Mouse (Mus musculus) neural tube, embryonic 11.5 days (tissue): ENCODE results near the gene Tgtp2. TPM values are rescaled to one million over a fixed set of nuclear protein-coding genes. Genes with fewer than 3 reads are reported as not detected.

Source experiments
- ATAC-seq: fragments of 200-750 bp; cut with Nextera tagmentation; 2 replicates; pipeline ENCODE4 v1.8.0; 2017; ENCODE audit warnings: moderate number of reproducible peaks, mild to moderate bottlenecking, moderate TSS enrichment, moderate library complexity; ENCODE audit not compliant: insufficient read depth, low FRiP score, low TSS enrichment
- DNase-seq: peaks from one replicate; pipeline ENCODE4 v3.0.0-alpha.2; 2015; ENCODE audit warnings: low spot score
- H3K27ac ChIP-seq: fragments of 300-500 bp; sonication (generic); 2 replicates; pipeline ENCODE4 v1.5.1; 2014; ENCODE audit warnings: low read depth, mild to moderate bottlenecking, low read length
- H3K27me3 ChIP-seq: fragments of 300-500 bp; sonication (generic); 2 replicates; pipeline ENCODE4 v1.6.1; 2014; ENCODE audit warnings: mild to moderate bottlenecking, low read length, mixed read lengths; ENCODE audit not compliant: control insufficient read depth, insufficient read depth
- H3K36me3 ChIP-seq: fragments of 300-500 bp; sonication (generic); 2 replicates; pipeline ENCODE4 v1.6.1; 2014; ENCODE audit warnings: mild to moderate bottlenecking, low read length, moderate library complexity, mixed read lengths; ENCODE audit not compliant: control insufficient read depth, insufficient read depth
- H3K4me1 ChIP-seq: fragments of 300-500 bp; sonication (generic); 2 replicates; pipeline ENCODE4 v1.6.1; 2014; ENCODE audit warnings: low read length, mixed read lengths; ENCODE audit not compliant: control insufficient read depth, insufficient read depth
- H3K4me2 ChIP-seq: fragments of 300-500 bp; sonication (generic); 2 replicates; pipeline ENCODE4 v1.6.1; 2014; ENCODE audit warnings: low read depth, mild to moderate bottlenecking, moderate library complexity
- H3K4me3 ChIP-seq: fragments of 300-500 bp; sonication (generic); 2 replicates; pipeline ENCODE4 v1.5.1; 2014; ENCODE audit warnings: low read depth, low read length
- H3K9ac ChIP-seq: fragments of 300-500 bp; sonication (generic); 2 replicates; pipeline ENCODE4 v1.6.1; 2014; ENCODE audit warnings: mild to moderate bottlenecking, low read length
- H3K9me3 ChIP-seq: fragments of 300-500 bp; sonication (generic); 2 replicates; pipeline ENCODE4 v1.6.1; 2016; ENCODE audit warnings: low read length; ENCODE audit not compliant: control insufficient read depth
- WGBS: fragments of 180-500 bp; shearing (Covaris S2); extraction: QIAGEN DNeasy Blood & Tissue Kit; methylation state at CpG from one replicate; pipeline ENCODE4 v1.1.7; 2014; 5-methylcytosine and 5-hydroxymethylcytosine counted together
- polyA plus RNA-seq: library from polyadenylated mRNA; unstranded; fragments of >200 nt; fragmentation: Nextera tagmentation; extraction: Ambion mirVana; gene quantifications from 2 replicates; pipeline ENCODE4 v1.2.1, GENCODE M21; 2014

Tgtp2 gene
- polyA plus RNA-seq, 1 experiment from 2014 or later: not detected

DNA sequence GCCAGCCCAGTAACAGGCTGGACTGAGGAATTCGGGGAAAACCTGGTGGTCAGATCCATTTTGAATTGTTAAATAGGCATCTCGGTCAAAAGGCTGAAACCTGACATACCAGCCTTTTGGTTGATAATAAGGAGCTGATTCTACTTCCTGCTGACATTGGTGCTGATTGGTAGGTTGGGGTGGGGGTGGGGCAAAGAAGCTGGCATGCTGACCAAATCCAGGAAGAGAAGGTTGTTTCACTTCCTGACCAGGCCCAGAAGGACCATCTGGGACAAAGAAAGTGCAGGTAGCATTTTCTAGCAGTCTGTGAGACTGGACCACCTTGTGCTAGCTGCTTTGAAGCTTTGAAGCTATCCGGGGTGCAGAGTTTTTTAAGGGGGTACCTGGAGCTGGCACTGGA lies 36.4 kb upstream of the Tgtp2 start:
- ATAC-seq: no peak
- H3K4me1 ChIP-seq: no peaks in the 10 kb centered on the region
- H3K36me3 ChIP-seq: no peaks in the 10 kb centered on the region
- no peak overlapping the region for H3K4me2 ChIP-seq
- H3K27me3 ChIP-seq: no peaks in the 10 kb centered on the region
- H3K9me3 ChIP-seq: no peaks in the 10 kb centered on the region
- 86% methylated on average over 3 of the region's 3 CpGs for WGBS
- DNase-seq: no peak
- no peak overlapping the region for H3K27ac ChIP-seq
- no peak overlapping the region for H3K9ac ChIP-seq
- H3K4me3 ChIP-seq: no peak overlapping the region

DNA sequence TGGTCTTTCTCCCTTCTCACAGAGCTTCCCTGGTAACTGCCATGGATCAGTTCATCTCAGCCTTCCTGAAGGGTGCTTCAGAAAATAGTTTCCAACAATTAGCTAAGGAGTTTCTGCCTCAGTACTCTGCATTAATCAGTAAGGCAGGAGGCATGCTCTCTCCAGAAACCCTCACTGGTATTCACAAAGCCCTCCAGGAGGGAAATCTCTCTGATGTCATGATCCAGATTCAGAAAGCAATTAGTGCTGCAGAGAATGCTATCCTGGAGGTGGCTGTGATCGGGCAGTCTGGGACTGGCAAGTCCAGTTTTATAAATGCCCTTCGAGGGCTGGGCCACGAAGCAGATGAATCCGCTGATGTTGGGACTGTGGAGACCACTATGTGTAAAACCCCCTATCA lies 31.4 kb upstream of the Tgtp2 start:
- Histone ChIP-seq H3K4me2 (no peak overlapping the region), H3K9me3 (no peaks in the 10 kb centered on the region), H3K27ac (no peak overlapping the region), H3K36me3 (no peaks in the 10 kb centered on the region), H3K9ac (no peak overlapping the region), H3K27me3 (no peaks in the 10 kb centered on the region), H3K4me1 (no peaks in the 10 kb centered on the region), H3K4me3 (no peak overlapping the region)
- no peak for ATAC-seq
- 93% methylated on average over 4 of the region's 4 CpGs for WGBS
- no peak for DNase-seq

DNA sequence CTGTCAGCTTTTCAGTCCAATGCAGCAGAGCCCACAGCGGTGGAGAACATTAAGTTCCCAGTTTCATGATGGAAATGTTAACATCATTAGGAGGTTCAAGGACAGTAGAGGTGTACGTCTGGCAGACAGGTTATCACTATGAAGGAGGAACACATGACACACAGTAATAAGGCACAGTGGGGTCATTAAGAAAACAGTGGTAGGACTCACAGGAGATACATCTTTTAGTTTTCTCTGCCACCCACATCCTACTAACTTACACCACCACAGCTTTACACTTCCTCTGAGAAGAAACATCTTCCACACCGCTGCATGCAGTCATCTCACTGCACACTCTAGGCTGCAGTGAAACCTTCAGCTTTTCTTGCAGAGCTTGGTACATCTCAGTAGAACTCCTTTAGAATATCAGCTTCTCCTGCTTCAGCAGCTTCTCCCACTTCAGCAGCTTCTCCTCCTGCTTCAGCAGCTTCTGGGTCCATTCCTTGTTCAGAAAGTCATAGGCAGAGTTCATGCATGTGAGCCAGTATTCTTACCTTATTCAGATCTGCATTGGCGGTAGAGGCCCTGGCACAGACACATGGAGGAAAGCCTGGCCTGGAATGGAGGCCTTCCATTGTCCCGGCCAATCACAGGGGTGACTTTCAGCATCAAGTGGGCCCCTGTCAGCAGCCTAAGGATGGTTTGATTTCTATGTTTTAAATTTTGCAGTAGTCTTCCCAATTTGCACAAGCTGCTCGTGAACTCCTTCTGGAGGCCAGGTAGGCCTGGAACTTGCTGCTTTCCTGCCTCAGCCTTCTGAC lies 30.1 kb upstream of the Tgtp2 start:
- 91% methylated on average over 6 of the region's 6 CpGs for WGBS
- Histone ChIP-seq H3K27me3 (no peaks in the 10 kb centered on the region), H3K4me2 (no peak overlapping the region), H3K36me3 (no peaks in the 10 kb centered on the region), H3K9ac (no peak overlapping the region), H3K4me1 (no peaks in the 10 kb centered on the region), H3K27ac (no peak overlapping the region), H3K9me3 (no peaks in the 10 kb centered on the region), H3K4me3 (no peak overlapping the region)
- ATAC-seq: no peak
- no peak for DNase-seq

DNA sequence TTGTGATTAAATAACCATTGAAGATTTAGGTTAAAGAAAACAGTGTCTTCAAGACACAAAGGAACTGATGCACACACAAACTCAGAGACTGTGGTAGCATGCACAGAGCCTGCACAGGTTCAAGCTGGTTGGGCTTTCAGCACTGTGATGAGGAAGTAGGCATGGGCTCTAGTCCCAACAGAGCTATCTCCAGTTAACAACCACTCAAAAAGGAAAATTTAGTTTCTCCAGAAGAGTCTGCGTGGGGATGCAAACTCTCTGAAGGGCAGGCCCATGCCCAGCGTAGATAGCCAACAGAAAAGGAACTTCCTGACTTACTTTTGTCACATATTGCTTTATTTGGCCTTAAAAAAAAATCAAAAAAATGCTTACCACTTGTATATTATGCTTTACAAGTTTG lies 28.8 kb upstream of the Tgtp2 start:
- H3K9me3 ChIP-seq: no peaks in the 10 kb centered on the region
- 91% methylated on average over 2 of the region's 2 CpGs for WGBS
- no peak overlapping the region for H3K9ac ChIP-seq
- H3K4me2 ChIP-seq: no peak overlapping the region
- ATAC-seq: no peak
- H3K27ac ChIP-seq: no peak overlapping the region
- DNase-seq: no peak
- no peaks in the 10 kb centered on the region for H3K4me1 ChIP-seq
- no peak overlapping the region for H3K4me3 ChIP-seq
- no peaks in the 10 kb centered on the region for H3K36me3 ChIP-seq
- no peaks in the 10 kb centered on the region for H3K27me3 ChIP-seq

DNA sequence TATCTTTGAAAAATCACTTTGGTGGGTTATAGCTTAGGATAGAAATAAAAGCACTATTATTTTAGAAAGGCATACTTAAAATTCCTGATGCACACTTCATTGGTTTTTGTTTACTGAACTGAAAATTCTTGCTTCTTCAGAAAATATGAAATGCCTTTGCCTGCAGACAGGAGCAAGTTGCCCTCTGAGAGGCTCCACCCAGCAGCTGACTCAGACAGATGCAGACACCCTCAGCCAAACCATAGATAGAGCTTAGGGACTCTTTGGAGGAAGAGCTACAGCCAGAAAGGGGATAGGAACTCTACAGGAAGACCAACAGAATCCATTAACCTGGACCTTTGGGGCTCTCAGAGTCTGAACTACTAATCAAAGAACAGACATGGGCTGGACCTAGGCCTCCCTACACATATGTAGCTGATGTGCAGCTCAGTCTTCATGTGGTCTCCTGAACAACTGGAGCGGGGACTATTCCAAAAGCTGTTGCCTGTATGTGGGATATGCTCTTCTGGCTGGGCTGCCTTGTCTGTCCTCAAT lies 28.1 kb upstream of the Tgtp2 start:
- no peak overlapping the region for H3K4me3 ChIP-seq
- no peak overlapping the region for H3K27ac ChIP-seq
- H3K36me3 ChIP-seq: no peaks in the 10 kb centered on the region
- DNase-seq: no peak
- ATAC-seq: no peak
- no peaks in the 10 kb centered on the region for H3K4me1 ChIP-seq
- no peak overlapping the region for H3K9ac ChIP-seq
- WGBS: 94% methylated on average over 1 of the region's 1 CpGs
- H3K4me2 ChIP-seq: no peak overlapping the region
- no peaks in the 10 kb centered on the region for H3K9me3 ChIP-seq
- no peaks in the 10 kb centered on the region for H3K27me3 ChIP-seq

DNA sequence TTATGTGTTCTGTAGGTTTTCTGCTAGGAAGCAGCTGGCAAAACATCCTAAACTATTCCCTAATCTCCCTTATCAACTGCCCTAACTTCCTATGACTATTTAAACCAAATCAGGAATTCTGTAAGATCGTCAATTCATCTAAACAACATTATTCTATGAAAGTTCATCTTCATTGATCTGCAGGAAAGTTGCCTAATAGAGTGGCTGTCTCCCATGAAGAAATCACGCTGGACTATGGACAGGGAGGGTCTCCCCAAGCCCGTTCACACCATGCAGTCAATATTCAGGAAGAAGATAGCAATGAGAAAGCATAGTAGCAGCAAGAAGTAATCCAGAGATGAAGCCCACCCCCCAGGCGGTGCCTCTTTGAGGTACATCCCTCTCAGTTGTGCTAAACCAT lies 27.2 kb upstream of the Tgtp2 start:
- no peak overlapping the region for H3K4me3 ChIP-seq
- no peak overlapping the region for H3K27ac ChIP-seq
- no peaks in the 10 kb centered on the region for H3K27me3 ChIP-seq
- DNase-seq (no peak), ATAC-seq (no peak)
- H3K4me1 ChIP-seq: no peaks in the 10 kb centered on the region
- no peaks in the 10 kb centered on the region for H3K36me3 ChIP-seq
- 85% methylated on average over 4 of the region's 4 CpGs for WGBS
- no peak overlapping the region for H3K9ac ChIP-seq
- no peak overlapping the region for H3K4me2 ChIP-seq
- H3K9me3 ChIP-seq: no peaks in the 10 kb centered on the region

DNA sequence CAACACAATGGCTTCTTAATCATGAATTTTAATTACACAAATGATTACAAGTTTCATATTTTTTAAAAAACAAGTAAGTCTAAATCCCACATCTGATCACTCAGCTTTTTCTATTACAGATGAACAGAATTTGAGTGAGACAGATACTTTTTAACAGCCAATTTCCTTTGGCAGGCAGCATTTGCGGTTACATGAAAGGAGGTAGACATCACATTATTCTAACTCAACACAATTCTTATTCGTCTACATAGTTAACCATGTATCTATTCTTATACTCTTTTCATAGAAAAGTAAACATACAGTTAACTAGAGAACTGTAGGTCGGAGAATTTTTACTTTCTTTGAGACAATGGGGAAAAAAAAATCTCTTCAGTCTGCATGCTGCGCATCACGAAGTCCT lies 26.5 kb upstream of the Tgtp2 start:
- 94% methylated on average over 5 of the region's 5 CpGs for WGBS
- Histone ChIP-seq H3K4me2 (no peak overlapping the region), H3K36me3 (no peaks in the 10 kb centered on the region), H3K27me3 (no peaks in the 10 kb centered on the region), H3K4me1 (no peaks in the 10 kb centered on the region), H3K4me3 (no peak overlapping the region), H3K27ac (no peak overlapping the region), H3K9ac (no peak overlapping the region), H3K9me3 (no peaks in the 10 kb centered on the region)
- no peak for DNase-seq
- ATAC-seq: no peak

DNA sequence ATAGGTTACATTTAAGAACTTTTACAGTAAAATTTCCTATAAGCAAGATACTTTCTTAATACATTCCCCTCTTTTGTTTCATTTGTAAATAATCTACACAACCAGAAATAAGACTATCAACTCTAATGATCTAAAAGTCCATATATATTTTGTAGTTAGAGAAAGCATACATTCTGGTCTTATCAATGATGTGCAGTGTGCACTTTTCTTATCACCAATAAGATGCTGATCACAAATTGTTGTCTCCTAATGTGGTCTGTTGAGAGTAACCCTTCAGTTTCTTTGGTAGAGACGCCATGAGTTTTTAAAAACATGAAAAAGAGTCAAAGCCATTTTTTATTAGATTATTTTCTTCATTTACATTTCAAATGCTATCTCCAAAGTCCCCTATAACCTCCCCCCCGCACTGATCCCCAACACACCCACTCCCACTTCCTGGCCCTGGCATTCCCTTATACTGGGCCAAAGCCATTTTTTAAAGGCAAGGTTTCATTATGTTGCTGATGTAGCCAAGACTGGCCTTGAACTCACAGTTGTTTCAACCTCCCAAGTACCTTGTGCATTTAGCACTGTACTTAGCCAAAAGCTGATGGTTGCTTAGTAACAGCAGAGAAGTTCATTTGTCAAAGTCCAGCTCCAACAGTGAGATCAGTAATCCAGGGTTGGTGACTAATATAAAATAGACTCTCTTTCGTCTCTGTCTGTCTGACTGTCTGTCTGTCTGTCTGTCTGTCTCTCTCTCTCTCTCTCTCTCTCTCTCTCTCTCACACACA lies 25.9 kb upstream of the Tgtp2 start:
- no peak for DNase-seq
- WGBS: 84% methylated on average over 3 of the region's 3 CpGs
- Histone ChIP-seq H3K4me3 (no peak overlapping the region), H3K9me3 (no peaks in the 10 kb centered on the region), H3K4me2 (no peak overlapping the region), H3K36me3 (no peaks in the 10 kb centered on the region), H3K4me1 (no peaks in the 10 kb centered on the region), H3K9ac (no peak overlapping the region), H3K27me3 (no peaks in the 10 kb centered on the region), H3K27ac (no peak overlapping the region)
- no peak for ATAC-seq
